Mouse (Mus musculus) neural tube, embryonic 13.5 days (tissue): ENCODE measurements around the gene Acad10. TPM values are rescaled to one million over a fixed set of nuclear protein-coding genes. Genes with fewer than 3 reads are reported as not detected.
"Not testable (repeated sequence)": the region's sequence is repeated elsewhere in the genome, so short reads cannot be mapped to it uniquely, and the experiment has no call there.

ENCODE experiments used
- ATAC-seq: fragments of 200-750 bp; cut with Nextera tagmentation; 2 replicates; pipeline ENCODE4 v1.8.0; 2017; ENCODE audit warnings: low read depth, mild to moderate bottlenecking, moderate TSS enrichment, moderate library complexity
- H3K27ac ChIP-seq: fragments of 300-500 bp; sonication (generic); replicated peaks from 2 replicates; pipeline ENCODE4 v1.5.1; 2015; ENCODE audit warnings: moderate library complexity, mild to moderate bottlenecking, inconsistent platforms
- H3K27me3 ChIP-seq: fragments of 300-500 bp; sonication (generic); 2 replicates; pipeline ENCODE4 v1.6.1; 2015; ENCODE audit warnings: mild to moderate bottlenecking, inconsistent platforms
- H3K36me3 ChIP-seq: fragments of 300-500 bp; sonication (generic); 2 replicates; pipeline ENCODE4 v1.6.1; 2015; ENCODE audit warnings: mild to moderate bottlenecking, inconsistent platforms
- H3K4me1 ChIP-seq: fragments of 300-500 bp; sonication (generic); replicated peaks from 2 replicates; pipeline ENCODE4 v1.6.1; 2015; ENCODE audit warnings: inconsistent platforms
- H3K4me2 ChIP-seq: fragments of 300-500 bp; sonication (generic); 2 replicates; pipeline ENCODE4 v1.6.1; 2015; ENCODE audit warnings: inconsistent platforms, mild to moderate bottlenecking, moderate library complexity
- H3K4me3 ChIP-seq: fragments of 300-500 bp; sonication (generic); 2 replicates; pipeline ENCODE4 v1.5.1; 2015; ENCODE audit warnings: mild to moderate bottlenecking, inconsistent platforms
- H3K9ac ChIP-seq: fragments of 300-500 bp; sonication (generic); 2 replicates; pipeline ENCODE4 v1.6.1; 2015; ENCODE audit warnings: moderate library complexity, mild to moderate bottlenecking, inconsistent platforms
- H3K9me3 ChIP-seq: fragments of 300-500 bp; sonication (generic); 2 replicates; pipeline ENCODE4 v1.6.1; 2016; ENCODE audit warnings: inconsistent platforms
- WGBS: fragments of 180-500 bp; shearing (Covaris S2); methylation state at CpG from one replicate; pipeline ENCODE4 v1.1.7; 2015; 5-methylcytosine and 5-hydroxymethylcytosine counted together
- polyA plus RNA-seq: library from polyadenylated mRNA; unstranded; fragments of >200 nt; fragmentation: Nextera tagmentation; extraction: Ambion mirVana; gene quantifications from 2 replicates; pipeline ENCODE4 v1.2.1, GENCODE M21; 2015

The Acad10 gene
- polyA plus RNA-seq, 1 experiment from 2014 or later = 1.3 TPM

- H3K27me3 ChIP-seq = no peaks in the 10 kb centered on the region
- H3K4me3 ChIP-seq = no peak overlapping the region
- no peaks in the 10 kb centered on the region for H3K9me3 ChIP-seq
- no peaks in the 10 kb centered on the region for H3K4me1 ChIP-seq
- H3K4me2 ChIP-seq = no peak overlapping the region
- no peak overlapping the region for H3K9ac ChIP-seq
- H3K27ac ChIP-seq = no peak overlapping the region
- 82% methylated on average over 7 of the region's 7 CpGs for WGBS
- H3K36me3 ChIP-seq = no peaks in the 10 kb centered on the region
- ATAC-seq = no peak
Measured at GRCm38 (mm10) chr5:121649134-121649533, 11.2 kb downstream of the Acad10 start.

DNA sequence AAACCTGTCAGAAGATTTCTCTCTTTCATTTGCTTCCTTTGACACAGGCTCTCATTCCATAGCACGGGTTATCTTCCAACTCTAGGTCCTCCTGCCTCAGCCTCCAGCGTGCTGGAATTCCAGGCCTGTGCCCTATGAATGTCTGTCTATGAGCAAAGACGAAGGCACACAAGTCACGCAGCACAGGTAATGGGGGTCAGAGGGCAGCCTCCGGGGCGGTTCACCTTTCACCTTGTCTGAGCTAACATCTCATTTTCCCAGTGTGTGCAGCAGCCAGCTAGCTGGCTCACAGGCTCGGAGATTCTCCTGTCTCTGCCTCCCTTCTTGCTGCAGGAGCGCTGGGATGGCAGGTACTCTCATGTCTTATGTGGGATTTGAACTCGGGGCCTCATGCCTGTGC, 20.7 kb downstream of the Acad10 start:
- ATAC-seq = no peak
- H3K4me3 ChIP-seq = no peak overlapping the region
- H3K27me3 ChIP-seq = no peaks in the 10 kb centered on the region
- no peak overlapping the region for H3K9ac ChIP-seq
- H3K9me3 ChIP-seq = no peaks in the 10 kb centered on the region
- no peaks in the 10 kb centered on the region for H3K36me3 ChIP-seq
- H3K4me1 ChIP-seq = no peaks in the 10 kb centered on the region
- WGBS = 92% methylated on average over 9 of the region's 9 CpGs
- H3K27ac ChIP-seq = no peak overlapping the region
- H3K4me2 ChIP-seq = no peak overlapping the region

DNA sequence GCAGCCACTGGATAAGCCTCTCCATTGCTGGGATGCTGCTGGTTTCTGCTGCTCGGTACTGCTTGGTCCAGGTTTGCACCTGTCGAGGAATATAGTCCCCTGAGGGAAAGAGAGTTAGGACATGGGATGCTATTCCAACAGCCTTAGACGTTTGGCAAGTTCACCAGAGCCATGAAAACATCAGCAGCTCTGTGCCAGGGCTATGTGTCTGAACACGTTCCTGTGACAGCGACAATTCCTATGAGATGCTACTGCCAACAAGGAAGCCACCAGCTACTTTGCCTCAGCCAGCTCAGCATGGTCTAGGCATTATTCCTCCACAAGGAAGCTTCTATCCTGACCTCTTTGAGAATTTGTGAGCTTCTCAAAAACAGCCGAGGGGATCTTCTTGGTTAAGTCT, 23.0 kb downstream of the Acad10 start:
- H3K4me3 ChIP-seq = no peak overlapping the region
- H3K9ac ChIP-seq = no peak overlapping the region
- no peak for ATAC-seq
- 86% methylated on average over 6 of the region's 6 CpGs for WGBS
- H3K27ac ChIP-seq = no peak overlapping the region
- H3K4me1 ChIP-seq = no peaks in the 10 kb centered on the region
- H3K36me3 ChIP-seq = no peaks in the 10 kb centered on the region
- no peak overlapping the region for H3K4me2 ChIP-seq
- no peaks in the 10 kb centered on the region for H3K9me3 ChIP-seq
- H3K27me3 ChIP-seq = no peaks in the 10 kb centered on the region

DNA sequence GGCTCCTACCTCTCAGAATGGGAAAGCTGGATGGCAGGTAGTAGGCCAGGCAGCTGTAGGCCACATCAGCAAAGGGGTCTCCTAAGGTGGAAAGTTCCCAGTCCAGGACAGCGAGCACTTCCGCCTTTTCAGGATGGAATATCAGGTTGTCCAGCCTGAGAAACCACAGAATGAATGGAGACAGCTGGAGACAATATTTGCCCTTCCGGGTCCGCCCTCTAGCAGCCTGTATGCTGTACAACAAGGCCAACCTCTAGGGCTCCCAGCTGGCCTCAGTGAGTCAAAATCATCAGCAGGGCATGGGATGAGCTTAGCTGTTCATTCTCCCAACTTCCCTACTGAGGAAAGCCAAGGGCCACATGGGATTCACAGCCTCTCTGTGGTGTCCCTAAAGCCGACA, 25.6 kb downstream of the Acad10 start:
- no peak overlapping the region for H3K4me3 ChIP-seq
- no peak overlapping the region for H3K27ac ChIP-seq
- H3K4me1 ChIP-seq = no peaks in the 10 kb centered on the region
- no peaks in the 10 kb centered on the region for H3K27me3 ChIP-seq
- H3K4me2 ChIP-seq = no peak overlapping the region
- no peak overlapping the region for H3K9ac ChIP-seq
- no peaks in the 10 kb centered on the region for H3K36me3 ChIP-seq
- H3K9me3 ChIP-seq = no peaks in the 10 kb centered on the region
- no peak for ATAC-seq
- WGBS = 87% methylated on average over 5 of the region's 5 CpGs

DNA sequence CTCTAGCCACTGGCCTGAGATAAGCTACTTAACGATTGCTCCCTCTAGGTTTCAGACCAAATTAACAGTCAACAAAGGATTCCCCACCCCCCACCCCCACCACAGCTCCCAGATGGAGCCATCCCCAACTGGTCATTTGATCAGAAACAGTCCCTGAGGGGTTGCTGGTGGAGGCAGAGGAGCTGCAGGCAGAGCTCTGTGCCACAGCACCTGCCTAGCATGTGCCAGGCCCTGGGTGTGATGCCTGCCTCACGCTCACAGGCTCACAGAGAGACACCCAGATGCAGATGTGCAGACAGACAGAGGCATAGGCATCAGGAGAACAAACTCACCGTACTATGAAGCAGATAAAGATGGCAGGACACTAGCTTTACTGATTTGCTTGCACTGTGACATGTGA, 27.5 kb downstream of the Acad10 start:
- WGBS = 47% methylated on average over 3 of the region's 3 CpGs
- Histone ChIP-seq H3K4me2 (no peak overlapping the region), H3K27ac (no peak overlapping the region), H3K36me3 (no peaks in the 10 kb centered on the region), H3K9me3 (no peaks in the 10 kb centered on the region), H3K9ac (no peak overlapping the region), H3K4me3 (no peak overlapping the region), H3K4me1 (no peaks in the 10 kb centered on the region), H3K27me3 (no peaks in the 10 kb centered on the region)
- no peak for ATAC-seq

- not testable (repeated sequence) for H3K36me3 ChIP-seq, H3K27ac ChIP-seq, H3K4me3 ChIP-seq, H3K27me3 ChIP-seq, H3K9me3 ChIP-seq, ATAC-seq, H3K4me2 ChIP-seq, H3K4me1 ChIP-seq, H3K9ac ChIP-seq
- 58% methylated on average over 8 of the region's 9 CpGs for WGBS
Measured at GRCm38 (mm10) chr5:121631106-121631647, 29.1 kb downstream of the Acad10 start.

- H3K27me3 ChIP-seq = no peaks in the 10 kb centered on the region
- no peak overlapping the region for H3K9ac ChIP-seq
- H3K9me3 ChIP-seq = no peaks in the 10 kb centered on the region
- H3K36me3 ChIP-seq = no peaks in the 10 kb centered on the region
- H3K4me1 ChIP-seq = no peaks in the 10 kb centered on the region
- H3K27ac ChIP-seq = no peak overlapping the region
- 0% methylated on average over 1 of the region's 1 CpGs for WGBS
- no peak overlapping the region for H3K4me2 ChIP-seq
- ATAC-seq = no peak
- no peak overlapping the region for H3K4me3 ChIP-seq
Measured at GRCm38 (mm10) chr5:121627871-121628270, 32.4 kb downstream of the Acad10 start.

DNA sequence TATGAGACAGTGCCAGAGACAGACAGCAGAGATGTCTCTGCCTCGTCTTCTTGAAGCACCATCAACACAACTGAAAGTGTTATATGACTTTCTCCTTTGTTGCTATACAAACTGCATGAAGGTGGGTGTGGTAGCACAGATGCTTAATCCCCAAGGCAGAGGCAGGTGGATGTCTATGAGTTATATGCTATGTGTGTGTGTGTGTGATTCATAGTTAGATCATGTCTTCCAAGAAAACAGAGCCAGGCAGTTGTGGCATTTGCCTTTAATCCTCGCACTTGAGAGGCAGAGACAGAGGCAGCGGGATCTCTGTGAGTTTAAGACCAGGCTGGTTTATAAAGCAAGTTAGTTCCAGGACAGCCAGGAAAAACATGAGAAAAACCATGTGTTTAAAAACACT, 37.1 kb downstream of the Acad10 start:
- Histone ChIP-seq H3K4me2 (no peak overlapping the region), H3K27me3 (no peaks in the 10 kb centered on the region), H3K9ac (no peak overlapping the region), H3K36me3 (no peaks in the 10 kb centered on the region), H3K4me1 (peaks cover 14% of the 10 kb centered on the region), H3K27ac (no peak overlapping the region), H3K4me3 (no peak overlapping the region), H3K9me3 (no peaks in the 10 kb centered on the region)
- 82% methylated on average over 3 of the region's 3 CpGs for WGBS
- ATAC-seq = no peak

DNA sequence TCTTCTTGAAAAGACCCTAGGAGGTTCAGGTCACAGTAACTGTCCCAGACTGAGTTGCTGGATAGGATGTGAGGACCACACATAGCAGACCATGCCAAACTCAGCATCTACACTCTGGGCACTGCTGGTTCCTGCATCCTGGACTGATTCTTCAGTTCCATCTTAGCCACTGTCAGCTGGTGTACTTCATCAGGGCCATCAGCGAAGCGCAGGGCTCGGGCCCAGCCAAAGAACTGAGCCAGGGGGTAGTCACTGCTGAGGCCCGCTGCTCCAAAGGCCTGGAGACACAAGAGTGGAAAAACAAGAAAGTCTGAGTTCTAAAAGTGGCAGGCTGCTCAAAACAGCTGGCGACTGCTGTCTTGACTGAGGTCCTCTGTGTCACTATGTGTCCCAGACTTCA, 39.2 kb downstream of the Acad10 start:
- H3K9ac ChIP-seq = no peak overlapping the region
- no peak overlapping the region for H3K27ac ChIP-seq

GRCm38 (mm10) chr5:121618592-121619513, 41.5 kb downstream of the Acad10 start, which contains the start of gene Acad12:
Gene Acad12 (minus strand): TSS chr5:121618938.
- peaks cover 18% of the 10 kb centered on the region for H3K4me1 ChIP-seq
- peak within 1 kb of the TSS; percentile 80 for H3K4me3 ChIP-seq
- ATAC-seq = peak; percentile 88
- H3K27me3 ChIP-seq = no peaks in the 10 kb centered on the region
- peak within 1 kb of the TSS; percentile 82 for H3K4me2 ChIP-seq
- peak within 1 kb of the TSS; percentile 85 for H3K27ac ChIP-seq
- 1% methylated on average over 49 of the region's 58 CpGs for WGBS
- no peaks in the 10 kb centered on the region for H3K36me3 ChIP-seq
- peak within 1 kb of the TSS; percentile 87 for H3K9ac ChIP-seq
- no peaks in the 10 kb centered on the region for H3K9me3 ChIP-seq

More for the DNA sequence above, 39.2 kb downstream of the Acad10 start:
- WGBS = 94% methylated on average over 5 of the region's 5 CpGs
- H3K4me2 ChIP-seq = no peak overlapping the region
- no peak overlapping the region for H3K4me3 ChIP-seq
- H3K27me3 ChIP-seq = no peaks in the 10 kb centered on the region
- ATAC-seq = no peak
- H3K9me3 ChIP-seq = no peaks in the 10 kb centered on the region
- H3K36me3 ChIP-seq = no peaks in the 10 kb centered on the region
- H3K4me1 ChIP-seq = peaks cover 18% of the 10 kb centered on the region

GRCm38 (mm10) chr5:121614921-121615320, 45.4 kb downstream of the Acad10 start:
- peaks cover 12% of the 10 kb centered on the region for H3K4me1 ChIP-seq
- H3K9me3 ChIP-seq, H3K4me2 ChIP-seq, ATAC-seq, H3K36me3 ChIP-seq, H3K4me3 ChIP-seq, H3K27me3 ChIP-seq, H3K9ac ChIP-seq, H3K27ac ChIP-seq: not testable (repeated sequence)
- WGBS = 86% methylated on average over 3 of the region's 3 CpGs

- Histone ChIP-seq H3K9ac (no peak overlapping the region), H3K9me3 (no peaks in the 10 kb centered on the region), H3K27ac (no peak overlapping the region), H3K4me3 (no peak overlapping the region), H3K4me2 (no peak overlapping the region), H3K36me3 (no peaks in the 10 kb centered on the region), H3K27me3 (no peaks in the 10 kb centered on the region), H3K4me1 (no peaks in the 10 kb centered on the region)
- ATAC-seq = no peak
- 75% methylated on average over 6 of the region's 6 CpGs for WGBS
Measured at GRCm38 (mm10) chr5:121612036-121612435, 48.3 kb downstream of the Acad10 start.
